Mouse (Mus musculus) adrenal gland, adult (tissue): ENCODE measurements at regions not wholly inside any gene's neighbourhood (a gene's known extent, or its start where the extent isn't known, plus 50 kb on each side); places are given as distances from the start of the nearest gene placed in this dataset.
A peak's percentile ranks its signal among the peaks of the same experiment; 100 is the strongest.

ENCODE experiments used
- DNase-seq, 2 experiments: peaks; one replicate each; pipeline ENCODE4 v3.0.0; 2022 to 2023; ENCODE audit warnings: low spot score in 1 of 2; ENCODE audit not compliant: inconsistent age in 2 of 2

DNA sequence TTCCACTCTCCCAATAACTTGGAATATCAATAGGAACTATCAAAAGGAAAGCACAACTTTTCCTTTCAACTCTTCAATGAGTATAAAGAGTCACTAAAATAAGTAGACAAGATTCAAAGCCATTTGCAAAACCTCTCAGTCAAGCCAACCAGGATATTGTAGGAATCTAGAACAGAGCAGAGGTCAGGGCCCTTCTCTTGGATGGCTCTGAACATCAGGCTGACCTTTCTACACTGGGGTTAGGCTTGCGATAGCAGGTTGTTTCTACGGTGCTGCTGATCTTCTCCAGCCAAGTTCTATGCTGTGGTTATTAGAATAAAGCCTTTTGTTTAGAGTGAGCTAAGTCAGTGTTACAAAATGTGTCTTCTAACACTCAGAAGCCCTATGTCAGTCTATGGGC, 658.6 kb downstream of the Ofcc1 start:
- DNase-seq = no peak

DNA sequence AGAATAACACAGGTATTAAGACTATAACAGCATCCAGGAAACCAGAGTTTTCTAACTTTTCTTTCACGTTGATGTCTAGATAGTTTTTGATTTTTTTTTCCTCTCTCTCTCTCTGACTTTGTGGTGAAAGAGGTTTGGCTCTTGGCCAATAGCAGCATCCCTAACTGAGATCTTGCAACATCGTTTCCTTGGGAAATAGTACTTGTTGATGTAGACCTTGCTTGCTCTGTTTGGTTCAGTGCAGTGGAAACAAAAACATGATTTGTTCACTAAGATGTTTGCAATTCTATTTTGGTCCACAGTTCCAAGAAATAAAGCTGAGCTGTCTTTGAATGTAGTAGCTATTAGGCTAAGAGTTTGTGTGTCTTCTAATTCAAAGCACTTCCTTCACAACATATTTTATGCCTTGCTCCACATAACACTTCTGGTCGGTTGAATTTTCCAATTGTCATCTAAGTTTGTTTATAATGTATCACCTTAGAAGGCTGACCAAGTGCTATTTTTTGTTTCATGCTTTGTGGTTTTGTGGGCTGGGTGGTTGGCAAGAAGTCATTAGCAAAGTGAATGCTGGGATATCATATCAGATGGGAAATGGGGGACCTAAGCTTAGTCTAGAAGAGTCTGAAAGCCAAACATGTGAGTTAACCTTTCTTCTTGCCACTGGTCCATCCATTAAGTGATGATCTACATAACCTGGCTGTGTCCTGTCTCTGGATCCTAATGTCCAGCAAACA, 669.8 kb downstream of the Ofcc1 start:
- no peak for DNase-seq

DNA sequence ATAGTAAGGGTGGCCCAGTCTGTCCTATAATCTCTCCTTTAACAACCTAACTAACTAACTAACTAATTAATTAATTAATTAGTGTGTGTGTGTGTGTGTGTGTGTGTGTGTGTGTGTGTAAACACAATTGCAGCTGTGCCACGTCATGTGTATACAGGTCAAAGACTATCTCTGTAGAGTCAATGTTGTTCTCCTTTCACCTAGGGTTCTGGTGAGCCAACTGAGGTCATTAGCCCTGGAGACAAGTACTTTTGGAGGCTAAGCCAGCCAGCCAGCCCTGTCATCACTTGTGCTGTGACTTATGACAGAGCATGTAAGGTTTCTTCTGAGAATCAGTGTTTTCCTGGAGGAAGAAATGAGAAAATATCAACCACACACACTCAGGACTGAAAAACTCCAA, 696.7 kb downstream of the Ofcc1 start:
- DNase-seq = no peak

DNA sequence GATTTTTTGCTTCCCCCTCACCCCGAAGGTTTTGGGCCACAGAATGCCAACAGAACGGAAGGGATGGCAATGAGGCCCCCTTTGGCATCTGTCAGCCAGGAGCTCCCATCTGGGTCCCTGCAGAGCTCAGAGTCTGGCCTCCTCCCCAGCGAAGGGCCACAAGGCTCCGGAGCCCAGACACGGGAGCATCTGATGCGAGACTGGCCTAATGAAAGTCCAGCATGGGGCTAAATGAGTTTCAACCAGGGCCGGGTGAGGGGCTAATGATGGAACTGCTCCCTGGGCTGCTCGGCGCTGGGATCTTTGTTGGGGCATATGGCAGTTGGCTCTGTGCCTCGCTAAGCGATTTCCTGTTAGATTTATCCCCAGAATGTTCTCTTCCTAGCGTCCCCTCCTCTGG, 688.8 kb upstream of the Slc35b3 start:
- DNase-seq = no peak

DNA sequence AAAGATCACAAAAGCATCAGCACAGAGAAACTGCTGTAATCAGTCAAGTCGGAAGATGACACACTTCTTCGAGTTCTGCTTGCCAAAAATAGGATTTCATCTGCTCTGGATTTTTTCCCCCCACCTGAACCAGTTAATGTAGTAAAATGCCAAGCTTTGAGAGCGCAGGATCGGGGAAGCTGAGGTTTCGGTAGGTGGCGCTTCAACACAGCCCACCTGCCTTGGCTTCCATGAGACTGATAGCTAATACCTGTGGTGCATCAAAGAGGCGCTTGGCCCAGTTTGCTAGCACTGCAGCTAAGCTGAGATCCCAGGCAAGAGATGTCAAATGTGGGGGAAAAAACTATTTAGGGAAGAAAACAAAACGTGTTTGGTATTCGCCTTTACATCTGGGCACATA, 686.7 kb upstream of the Slc35b3 start:
- peak; percentile 3 to 52 for DNase-seq

DNA sequence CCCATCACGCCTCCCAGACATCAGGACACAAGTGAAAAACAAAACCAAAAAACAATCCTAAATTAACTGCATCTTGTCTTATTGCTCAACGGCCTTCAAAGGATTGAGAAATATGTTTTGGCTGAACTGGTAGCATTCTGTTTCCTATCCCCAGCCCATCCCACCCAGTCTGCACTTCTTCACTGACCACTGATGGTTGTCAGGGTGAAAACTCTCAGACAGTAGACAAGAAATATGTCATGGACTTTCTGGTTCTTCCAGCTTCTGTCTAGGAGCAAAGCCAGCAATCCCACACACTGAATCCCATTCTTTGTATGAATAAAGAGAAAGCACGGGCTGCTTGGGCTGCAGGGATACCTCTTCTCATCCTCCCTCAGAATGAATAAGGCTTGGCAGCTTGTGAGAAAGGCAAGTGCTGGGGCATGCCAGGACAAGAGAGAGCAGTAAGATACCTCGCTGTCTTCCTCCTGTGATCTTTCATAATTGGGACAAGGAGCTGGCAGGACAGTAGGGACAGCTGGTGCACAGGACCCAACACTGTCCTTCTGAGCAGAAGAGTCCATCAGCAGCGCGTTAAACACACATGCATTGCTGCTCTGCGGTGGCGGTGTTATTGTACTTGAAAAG, 670.9 kb upstream of the Slc35b3 start:
- no peak for DNase-seq
